Mouse (Mus musculus) layer of hippocampus, adult 11-12 months (tissue): ENCODE measurements around the gene Ccdc63.
"Not testable (repeated sequence)": the region's sequence is repeated elsewhere in the genome, so short reads cannot be mapped to it uniquely, and the experiment has no call there.

Experiments
- DNase-seq: peaks from one replicate; pipeline ENCODE4 v3.0.0; 2022; ENCODE audit warnings: low spot score

Ccdc63 gene

GRCm38 (mm10) chr5:122148107-122148506 is 7.5 kb upstream of the Ccdc63 start:
- DNase-seq = no peak

- DNase-seq = no peak
Measured at GRCm38 (mm10) chr5:122146609-122147008, 6.0 kb upstream of the Ccdc63 start.

- peak; percentile 53 for DNase-seq
Measured at GRCm38 (mm10) chr5:122146056-122146580, 5.5 kb upstream of the Ccdc63 start.

- no peak for DNase-seq
Measured at GRCm38 (mm10) chr5:122145381-122146055, 4.9 kb upstream of the Ccdc63 start.

GRCm38 (mm10) chr5:122144825-122145224 is 4.2 kb upstream of the Ccdc63 start:
- no peak for DNase-seq

- peak; percentile 53 for DNase-seq
Measured at GRCm38 (mm10) chr5:122143543-122143942, 2.9 kb upstream of the Ccdc63 start.

GRCm38 (mm10) chr5:122142230-122142992 is 1.8 kb upstream of the Ccdc63 start:
- no peak for DNase-seq

GRCm38 (mm10) chr5:122139771-122140170 is 852 bp downstream of the Ccdc63 start:
- not testable (repeated sequence) for DNase-seq

GRCm38 (mm10) chr5:122138856-122139255 is 1.8 kb downstream of the Ccdc63 start:
- no peak for DNase-seq

GRCm38 (mm10) chr5:122136508-122137408 is 3.9 kb downstream of the Ccdc63 start:
- no peak for DNase-seq

- no peak for DNase-seq
Measured at GRCm38 (mm10) chr5:122135290-122135882, 5.2 kb downstream of the Ccdc63 start.

GRCm38 (mm10) chr5:122134395-122135289 is 6.0 kb downstream of the Ccdc63 start:
- DNase-seq = no peak

- DNase-seq = no peak
Measured at GRCm38 (mm10) chr5:122133050-122133389, 7.6 kb downstream of the Ccdc63 start.

- no peak for DNase-seq
Measured at GRCm38 (mm10) chr5:122132167-122133049, 8.2 kb downstream of the Ccdc63 start.

- DNase-seq = peak; percentile 90
Measured at GRCm38 (mm10) chr5:122131076-122132051, 9.3 kb downstream of the Ccdc63 start.

GRCm38 (mm10) chr5:122130341-122130998 is 10.2 kb downstream of the Ccdc63 start:
- peak; percentile 69 for DNase-seq

- peak; percentile 91 for DNase-seq
Measured at GRCm38 (mm10) chr5:122129068-122129655, 11.5 kb downstream of the Ccdc63 start.
